Mouse (Mus musculus): Measurements from ENCODE around the gene Ptprn2.

GRCm38 (mm10) chr12:116436125-116436524 is 49.4 kb upstream of the Ptprn2 start:
- TF ChIP-seq CTCF (IDR thresholded peaks at IDR 0.05; ENCODE audit: low read depth) (no peak), EP300 (IDR thresholded peaks at IDR 0.05; ENCODE audit: low read depth) (no peak)

All from liver, postnatal 0 days (tissue).